Mouse (Mus musculus) forebrain, embryonic 11.5 days (tissue): ENCODE measurements around the gene Emc9. TPM values are rescaled to one million over a fixed set of nuclear protein-coding genes. Genes with fewer than 3 reads are reported as not detected.

Experiments used
- ATAC-seq: fragments of 200-750 bp; cut with Nextera tagmentation; replicated peaks from 2 replicates; pipeline ENCODE4 v1.8.0; 2017; ENCODE audit warnings: moderate TSS enrichment; ENCODE audit not compliant: low FRiP score
- DNase-seq: peaks from one replicate; pipeline ENCODE4 v3.0.0-alpha.2; 2017; ENCODE audit warnings: low spot score
- H3K27ac ChIP-seq: fragments of 300-500 bp; sonication (generic); 2 replicates; pipeline ENCODE4 v1.5.1; 2014; ENCODE audit warnings: low read depth, low read length
- H3K27me3 ChIP-seq: fragments of 300-500 bp; sonication (generic); 2 replicates; pipeline ENCODE4 v1.6.1; 2014; ENCODE audit warnings: mild to moderate bottlenecking, low read length, mixed read lengths; ENCODE audit not compliant: control insufficient read depth, insufficient read depth
- H3K36me3 ChIP-seq: fragments of 300-500 bp; sonication (generic); 2 replicates; pipeline ENCODE4 v1.6.1; 2014; ENCODE audit warnings: mild to moderate bottlenecking, low read length, moderate library complexity, mixed read lengths; ENCODE audit not compliant: control insufficient read depth, insufficient read depth
- H3K4me1 ChIP-seq: fragments of 300-500 bp; sonication (generic); replicated peaks from 2 replicates; pipeline ENCODE4 v1.6.1; 2014; ENCODE audit warnings: low read length, mixed read lengths; ENCODE audit not compliant: control insufficient read depth, insufficient read depth
- H3K4me2 ChIP-seq: fragments of 300-500 bp; sonication (generic); 2 replicates; pipeline ENCODE4 v1.6.1; 2014; ENCODE audit warnings: low read depth, mild to moderate bottlenecking, low read length, moderate library complexity, mixed read lengths; ENCODE audit not compliant: severe bottlenecking
- H3K4me3 ChIP-seq: fragments of 300-500 bp; sonication (generic); 2 replicates; pipeline ENCODE4 v1.5.1; 2014; ENCODE audit warnings: low read depth, low read length
- H3K9ac ChIP-seq: fragments of 300-500 bp; sonication (generic); 2 replicates; pipeline ENCODE4 v1.6.1; 2014; ENCODE audit warnings: low read length
- H3K9me3 ChIP-seq: fragments of 300-500 bp; sonication (generic); 2 replicates; pipeline ENCODE4 v1.6.1; 2016; ENCODE audit warnings: low read length, mixed read lengths; ENCODE audit not compliant: control insufficient read depth
- WGBS: fragments of 180-500 bp; shearing (Covaris S2); extraction: QIAGEN DNeasy Blood & Tissue Kit; methylation state at CpG from one replicate; pipeline ENCODE4 v1.1.7; 2014; 5-methylcytosine and 5-hydroxymethylcytosine counted together
- polyA plus RNA-seq: library from polyadenylated mRNA; unstranded; fragments of >200 nt; fragmentation: Nextera tagmentation; extraction: Ambion mirVana; gene quantifications from 2 replicates; pipeline ENCODE4 v1.2.1, GENCODE M21; 2014

Emc9 gene
- polyA plus RNA-seq, 1 experiment from 2014 or later = 3.4 TPM

GRCm38 (mm10) chr14:55561860-55562259 is 23.2 kb downstream of the Emc9 start:
- peaks cover 2% of the 10 kb centered on the region; the same call in 1 of the 2 replicates for H3K36me3 ChIP-seq
- no peak overlapping the region for H3K4me3 ChIP-seq
- H3K27me3 ChIP-seq = no peaks in the 10 kb centered on the region
- no peak for ATAC-seq
- H3K4me2 ChIP-seq = no peak overlapping the region
- H3K9ac ChIP-seq = no peak overlapping the region
- H3K27ac ChIP-seq = no peak overlapping the region
- no peaks in the 10 kb centered on the region for H3K9me3 ChIP-seq
- DNase-seq = no peak
- WGBS = 87% methylated on average over 10 of the region's 10 CpGs
- H3K4me1 ChIP-seq = no peaks in the 10 kb centered on the region

- H3K4me3 ChIP-seq = peak within 1 kb of the TSS; percentile 62
- no peaks in the 10 kb centered on the region for H3K4me1 ChIP-seq
- peak within 1 kb of the TSS; percentile 43 for H3K4me2 ChIP-seq
- H3K9ac ChIP-seq = peak within 1 kb of the TSS; percentile 76
- no peaks in the 10 kb centered on the region; the same call in 1 of the 2 replicates for H3K36me3 ChIP-seq
- DNase-seq (peak; percentile 98), ATAC-seq (peak; percentile 98)
- H3K9me3 ChIP-seq = no peaks in the 10 kb centered on the region
- H3K27ac ChIP-seq = peak within 1 kb of the TSS; percentile 94
- no peaks in the 10 kb centered on the region for H3K27me3 ChIP-seq
- under 1% methylated on average over 51 of the region's 51 CpGs for WGBS
These were observed 24.7 kb downstream of the Emc9 start, which contains the start of gene A730061H03Rik for GRCm38 (mm10) chr14:55560202-55561073. A730061H03Rik (minus strand) TSS chr14:55560406.

- peak within 1 kb of the TSS; percentile 43 for H3K4me2 ChIP-seq
- ATAC-seq (peak; percentile 82), DNase-seq (peak; percentile 94)
- no peaks in the 10 kb centered on the region; the same call in 1 of the 2 replicates for H3K36me3 ChIP-seq
- peak within 1 kb of the TSS; percentile 62 for H3K4me3 ChIP-seq
- WGBS = under 1% methylated on average over 27 of the region's 27 CpGs
- peak within 1 kb of the TSS; percentile 94 for H3K27ac ChIP-seq
- H3K9me3 ChIP-seq = no peaks in the 10 kb centered on the region
- peak within 1 kb of the TSS; percentile 76 for H3K9ac ChIP-seq
- H3K27me3 ChIP-seq = no peaks in the 10 kb centered on the region
- H3K4me1 ChIP-seq = no peaks in the 10 kb centered on the region
These were observed 25.3 kb downstream of the Emc9 start, which contains the start of gene Dcaf11 for GRCm38 (mm10) chr14:55559799-55560201. Dcaf11 (plus strand) TSS chr14:55560006.

- Histone ChIP-seq H3K9me3 (no peaks in the 10 kb centered on the region), H3K4me1 (no peaks in the 10 kb centered on the region), H3K36me3 (no peaks in the 10 kb centered on the region), H3K27me3 (no peaks in the 10 kb centered on the region), H3K9ac (peak overlapping the region; percentile 76; the same call in 1 of the 2 replicates), H3K27ac (no peak overlapping the region), H3K4me2 (peak overlapping the region; percentile 43), H3K4me3 (peak overlapping the region; percentile 62)
- ATAC-seq (no peak), DNase-seq (no peak)
- 54% methylated on average over 6 of the region's 6 CpGs for WGBS
These were observed 26.2 kb downstream of the Emc9 start for GRCm38 (mm10) chr14:55558740-55559448.

DNA sequence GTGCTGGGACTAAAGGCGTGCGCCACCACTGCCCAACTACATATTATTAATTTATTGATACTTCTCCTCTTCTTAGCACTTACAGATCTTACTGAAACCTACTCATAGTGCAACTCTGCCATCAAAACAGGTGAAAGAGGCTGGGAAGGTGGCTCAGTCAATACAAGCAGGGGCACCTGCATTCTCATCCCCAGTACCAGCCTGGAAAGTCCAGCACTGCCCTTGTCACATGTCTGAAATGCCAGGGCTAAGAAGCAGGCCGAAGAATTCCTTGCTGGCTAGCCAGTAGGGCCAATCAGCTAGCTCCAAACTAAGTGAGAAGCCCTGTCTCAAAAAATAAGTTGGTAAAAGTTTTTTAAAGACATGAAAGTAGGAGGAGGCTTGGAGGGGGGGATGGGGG is 27.5 kb downstream of the Emc9 start:
- Histone ChIP-seq H3K27me3 (no peaks in the 10 kb centered on the region), H3K36me3 (no peaks in the 10 kb centered on the region), H3K9ac (no peak overlapping the region), H3K9me3 (no peaks in the 10 kb centered on the region), H3K27ac (no peak overlapping the region), H3K4me3 (no peak overlapping the region), H3K4me2 (no peak overlapping the region), H3K4me1 (no peaks in the 10 kb centered on the region)
- 92% methylated on average over 3 of the region's 3 CpGs for WGBS
- ATAC-seq (no peak), DNase-seq (no peak)

DNA sequence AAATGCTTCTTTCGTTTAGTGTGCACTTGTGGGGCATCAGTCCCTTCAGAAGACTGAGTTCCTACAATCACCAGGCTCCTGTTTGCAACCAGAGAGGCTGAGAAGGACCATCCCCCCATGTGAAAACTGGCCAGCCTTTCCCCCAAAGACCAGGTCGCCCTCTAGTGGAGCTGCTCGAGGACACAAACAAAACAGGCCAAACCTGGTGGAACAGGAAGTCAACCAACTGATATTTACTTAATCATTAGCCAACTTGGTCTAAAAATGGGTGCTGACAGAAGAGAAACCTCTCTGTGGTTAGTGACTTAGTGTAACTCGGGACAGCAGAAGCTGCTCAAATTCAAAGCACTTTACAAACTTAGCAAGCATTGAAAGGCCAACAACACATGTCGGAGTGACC is 28.1 kb downstream of the Emc9 start:
- ATAC-seq = no peak
- no peak overlapping the region for H3K27ac ChIP-seq
- no peak overlapping the region for H3K4me3 ChIP-seq
- H3K27me3 ChIP-seq = no peaks in the 10 kb centered on the region
- peak; percentile 78 for DNase-seq
- H3K4me2 ChIP-seq = no peak overlapping the region
- H3K9me3 ChIP-seq = no peaks in the 10 kb centered on the region
- H3K9ac ChIP-seq = no peak overlapping the region
- no peaks in the 10 kb centered on the region for H3K36me3 ChIP-seq
- 29% methylated on average over 5 of the region's 5 CpGs for WGBS
- H3K4me1 ChIP-seq = no peaks in the 10 kb centered on the region

GRCm38 (mm10) chr14:55555788-55556187 is 29.3 kb downstream of the Emc9 start:
- WGBS = 88% methylated on average over 3 of the region's 3 CpGs
- ATAC-seq = no peak
- Histone ChIP-seq H3K27ac (no peak overlapping the region), H3K27me3 (no peaks in the 10 kb centered on the region), H3K9ac (no peak overlapping the region), H3K4me3 (no peak overlapping the region), H3K9me3 (no peaks in the 10 kb centered on the region), H3K4me1 (no peaks in the 10 kb centered on the region), H3K4me2 (no peak overlapping the region), H3K36me3 (no peaks in the 10 kb centered on the region)
- no peak for DNase-seq

DNA sequence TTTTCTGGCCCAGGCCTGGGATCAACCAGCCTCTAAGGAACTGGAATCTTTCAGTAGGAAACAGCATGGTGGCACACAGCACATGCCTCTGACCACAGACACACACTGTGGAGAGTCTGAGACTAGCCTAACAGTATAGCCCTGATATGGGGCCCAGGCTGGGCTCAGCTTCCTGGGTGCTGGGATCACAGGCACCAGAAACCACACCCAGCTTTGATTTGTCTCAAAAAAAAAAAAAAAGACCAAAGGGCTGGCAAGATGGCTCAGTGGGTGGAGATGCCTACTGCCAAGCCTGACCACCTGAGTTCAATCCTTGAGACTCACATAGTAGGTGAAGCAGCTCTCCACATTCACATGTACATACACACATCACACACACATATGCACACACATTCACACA is 30.5 kb downstream of the Emc9 start:
- no peak overlapping the region for H3K4me3 ChIP-seq
- H3K4me1 ChIP-seq = no peaks in the 10 kb centered on the region
- H3K9ac ChIP-seq = no peak overlapping the region
- H3K27ac ChIP-seq = no peak overlapping the region
- no peak for ATAC-seq
- DNase-seq = no peak
- no peak overlapping the region for H3K4me2 ChIP-seq
- no peaks in the 10 kb centered on the region for H3K36me3 ChIP-seq
- no peaks in the 10 kb centered on the region for H3K9me3 ChIP-seq
- no peaks in the 10 kb centered on the region for H3K27me3 ChIP-seq
